Mouse (Mus musculus) MEL (cell line): ENCODE results near the gene Otulinl. TPM values are rescaled to one million over a fixed set of nuclear protein-coding genes. Genes with fewer than 3 reads are reported as not detected.

Experiments
- DNase-seq: peaks from one replicate; pipeline ENCODE4 v3.0.0; 2011; ENCODE audit warnings: low read depth, low spot score
- H3K27ac ChIP-seq: 2 replicates; pipeline ENCODE4 v1.5.1; 2012; ENCODE audit warnings: low read depth, mild to moderate bottlenecking, control low read depth, low read length, moderate library complexity; ENCODE audit not compliant: control insufficient read depth
- H3K27me3 ChIP-seq, 2 experiments: fragments of 150-350 bp in 1 of 2; sonication (generic) in 1 of 2; 2 replicates each; pipeline ENCODE4 v1.6.1; 2012; ENCODE audit warnings: low read length in 2 of 2, mild to moderate bottlenecking in 2 of 2, improper control_type of control experiment in 1 of 2, moderate library complexity in 1 of 2; ENCODE audit not compliant: insufficient read depth in 2 of 2, control insufficient read depth in 1 of 2
- H3K36me3 ChIP-seq, 2 experiments: 2 replicates each; pipeline ENCODE4 v1.6.1; 2012 to 2014; ENCODE audit warnings: low read length in 2 of 2, improper control_type of control experiment in 1 of 2, inconsistent platforms in 1 of 2, mild to moderate bottlenecking in 1 of 2; ENCODE audit not compliant: insufficient read depth in 2 of 2, control insufficient read depth in 1 of 2
- H3K4me1 ChIP-seq, 2 experiments: fragments of 150-350 bp in 1 of 2; sonication (generic) in 1 of 2; 2 replicates each; pipeline ENCODE4 v1.6.1; 2012; ENCODE audit warnings: low read length in 2 of 2, improper control_type of control experiment in 1 of 2, mild to moderate bottlenecking in 1 of 2; ENCODE audit not compliant: insufficient read depth in 2 of 2, control insufficient read depth in 1 of 2
- H3K4me3 ChIP-seq, 2 experiments: fragments of 150-350 bp in 1 of 2; sonication (generic) in 1 of 2; 2 replicates each; pipeline ENCODE4 v1.5.1; 2012; ENCODE audit warnings: low read depth in 2 of 2, low read length in 2 of 2, mild to moderate bottlenecking in 2 of 2, moderate library complexity in 2 of 2, control low read depth in 1 of 2, improper control_type of control experiment in 1 of 2; ENCODE audit not compliant: control insufficient read depth in 1 of 2, insufficient read depth in 1 of 2
- H3K79me2 ChIP-seq: 2 replicates; pipeline ENCODE4 v1.6.1; 2012; ENCODE audit warnings: mild to moderate bottlenecking, low read length, moderate library complexity; ENCODE audit not compliant: control insufficient read depth, poor library complexity, insufficient read depth
- H3K9ac ChIP-seq: 2 replicates; pipeline ENCODE4 v1.6.1; 2012; ENCODE audit warnings: low read depth, mild to moderate bottlenecking, control low read depth, low read length, moderate library complexity; ENCODE audit not compliant: control insufficient read depth, poor library complexity, severe bottlenecking
- H3K9me3 ChIP-seq: fragments of 150-350 bp; sonication (generic); replicated peaks from 2 replicates; pipeline ENCODE4 v1.6.1; 2012; ENCODE audit warnings: mild to moderate bottlenecking, low read length, improper control_type of control experiment, moderate library complexity; ENCODE audit not compliant: insufficient read depth
- BHLHE40 ChIP-seq: IDR thresholded peaks from 2 replicates; pipeline ENCODE4 v1.6.1; 2012; ENCODE audit warnings: low read depth, mild to moderate bottlenecking, inconsistent platforms, low read length, improper control_type of control experiment, borderline replicate concordance
- CTCF ChIP-seq, 3 experiments: IDR thresholded peaks in 2 of 3; conservative IDR thresholded peaks in 1 of 3; 2 replicates each; pipeline ENCODE4 v1.5.1; 2011 to 2012; ENCODE audit warnings: low read length in 3 of 3, low read depth in 2 of 3, mild to moderate bottlenecking in 2 of 3, improper control_type of control experiment in 1 of 3, inconsistent platforms in 1 of 3, mixed read lengths in 1 of 3, moderate library complexity in 1 of 3; ENCODE audit not compliant: control insufficient read depth in 1 of 3, insufficient read depth in 1 of 3, poor library complexity in 1 of 3, severe bottlenecking in 1 of 3
- GABPA ChIP-seq: IDR thresholded peaks from 2 replicates; pipeline ENCODE4 v1.6.1; 2012; ENCODE audit warnings: low read depth, mild to moderate bottlenecking, inconsistent platforms, low read length, improper control_type of control experiment, moderate library complexity
- JUND ChIP-seq: IDR thresholded peaks from 2 replicates; pipeline ENCODE4 v1.6.1; 2011; ENCODE audit warnings: low read depth, mild to moderate bottlenecking, improper control_type of control experiment, low read length
- MAFK ChIP-seq: IDR thresholded peaks from 2 replicates; pipeline ENCODE4 v1.6.1; 2011; ENCODE audit warnings: low read depth, mild to moderate bottlenecking, low read length, improper control_type of control experiment, borderline replicate concordance
- MAZ ChIP-seq: IDR thresholded peaks from 2 replicates; pipeline ENCODE4 v1.6.1; 2012; ENCODE audit warnings: low read depth, mild to moderate bottlenecking, inconsistent platforms, low read length, improper control_type of control experiment
- MEF2A ChIP-seq: IDR thresholded peaks from 2 replicates; pipeline ENCODE4 v1.6.1; 2014; ENCODE audit warnings: low read depth, mild to moderate bottlenecking, inconsistent platforms, low read length, improper control_type of control experiment; ENCODE audit not compliant: poor library complexity, insufficient replicate concordance, severe bottlenecking; ENCODE audit errors: extremely low read depth
- MXI1 ChIP-seq: IDR thresholded peaks from 2 replicates; pipeline ENCODE4 v1.6.1; 2011; ENCODE audit warnings: mild to moderate bottlenecking, low read depth, low read length, improper control_type of control experiment
- MYB ChIP-seq: IDR thresholded peaks from 2 replicates; pipeline ENCODE4 v1.6.1; 2011; ENCODE audit warnings: mild to moderate bottlenecking, low read depth, low read length, improper control_type of control experiment
- MYC ChIP-seq: IDR thresholded peaks from 2 replicates; pipeline ENCODE4 v1.6.1; 2011; ENCODE audit warnings: low read depth, mild to moderate bottlenecking, low read length, improper control_type of control experiment, moderate library complexity
- NELFE ChIP-seq: IDR thresholded peaks from 2 replicates; pipeline ENCODE4 v1.6.1; 2011; ENCODE audit warnings: low read depth, low read length, improper control_type of control experiment
- POLR2A ChIP-seq, 2 experiments: IDR thresholded peaks; 2 replicates each; pipeline ENCODE4 v1.6.1; 2011 to 2012; ENCODE audit warnings: low read length in 2 of 2, mild to moderate bottlenecking in 2 of 2, control low read depth in 1 of 2, improper control_type of control experiment in 1 of 2, low read depth in 1 of 2, moderate library complexity in 1 of 2; ENCODE audit not compliant: control insufficient read depth in 1 of 2, insufficient read depth in 1 of 2, poor library complexity in 1 of 2
- RAD21 ChIP-seq: IDR thresholded peaks from 2 replicates; pipeline ENCODE4 v1.6.1; 2011; ENCODE audit warnings: mild to moderate bottlenecking, low read depth, low read length, improper control_type of control experiment
- RCOR1 ChIP-seq: IDR thresholded peaks from 2 replicates; pipeline ENCODE4 v1.6.1; 2012; ENCODE audit warnings: low read depth, mild to moderate bottlenecking, inconsistent platforms, low read length, improper control_type of control experiment
- SMC3 ChIP-seq: IDR thresholded peaks from 2 replicates; pipeline ENCODE4 v1.6.1; 2011; ENCODE audit warnings: low read depth, low read length, improper control_type of control experiment
- TAL1 ChIP-seq: IDR thresholded peaks from 2 replicates; pipeline ENCODE4 v1.6.1; 2012; ENCODE audit warnings: mild to moderate bottlenecking, inconsistent platforms, low read length, moderate library complexity, mixed read lengths
- TCF12 ChIP-seq: IDR thresholded peaks from 2 replicates; pipeline ENCODE4 v1.6.1; 2014; ENCODE audit warnings: low read depth, mild to moderate bottlenecking, inconsistent platforms, low read length, improper control_type of control experiment, moderate library complexity
- UBTF ChIP-seq: IDR thresholded peaks from 2 replicates; pipeline ENCODE4 v1.6.1; 2012; ENCODE audit warnings: low read depth, mild to moderate bottlenecking, inconsistent platforms, low read length, improper control_type of control experiment, moderate library complexity, borderline replicate concordance; ENCODE audit not compliant: insufficient read depth
- USF1 ChIP-seq: IDR thresholded peaks from 2 replicates; pipeline ENCODE4 v1.6.1; 2014; ENCODE audit warnings: low read depth, mild to moderate bottlenecking, inconsistent platforms, low read length, improper control_type of control experiment, moderate library complexity
- USF2 ChIP-seq, 2 experiments: IDR thresholded peaks; 2 replicates each; pipeline ENCODE4 v1.6.1; 2011 to 2012; ENCODE audit warnings: improper control_type of control experiment in 2 of 2, low read length in 2 of 2, borderline replicate concordance in 1 of 2, inconsistent platforms in 1 of 2, low read depth in 1 of 2, mild to moderate bottlenecking in 1 of 2; ENCODE audit not compliant: insufficient read depth in 1 of 2
- ZKSCAN1 ChIP-seq: IDR thresholded peaks from 2 replicates; pipeline ENCODE4 v1.6.1; 2012; ENCODE audit warnings: low read depth, mild to moderate bottlenecking, inconsistent platforms, low read length, improper control_type of control experiment, moderate library complexity
- ZMIZ1 ChIP-seq: IDR thresholded peaks from 2 replicates; pipeline ENCODE4 v1.6.1; 2012; ENCODE audit warnings: low read depth, mild to moderate bottlenecking, inconsistent platforms, low read length, improper control_type of control experiment, moderate library complexity
- polyA plus RNA-seq, 2 experiments: library from polyadenylated mRNA; stranded (reverse) in 1 of 2; unstranded in 1 of 2; fragments of >175 nt in 1 of 2; fragments of >200 nt in 1 of 2; gene quantifications; 2 replicates each; pipeline versions ENCODE4 v1.2.1 to v1.2.4; 2012; ENCODE audit warnings: low replicate concordance in 2 of 2, low read depth in 1 of 2; ENCODE audit not compliant: insufficient read length in 2 of 2, insufficient read depth in 1 of 2, missing spikeins in 1 of 2
- total RNA-seq: library from RNA; depleted of rRNA; stranded (reverse); fragments of 300-350 nt; gene quantifications from 2 replicates; pipeline ENCODE4 v1.2.3, GENCODE M21; 2012

The Otulinl gene
- total and polyA plus RNA-seq, 3 experiments: 0.14 to 0.50 TPM; not detected in 1

- no peak overlapping the region for H3K4me3 ChIP-seq
- H3K36me3 ChIP-seq: peaks cover 0 to 8% of the 10 kb centered on the region in 2 experiments; a peak in 2 of 4 replicates
- TF ChIP-seq UBTF (no peak), SMC3 (no peak), RAD21 (no peak), BHLHE40 (no peak)
- H3K4me1 ChIP-seq: peaks cover 10 to 18% of the 10 kb centered on the region in 2 experiments
- H3K27me3 ChIP-seq: no peaks in the 10 kb centered on the region
- H3K79me2 ChIP-seq: no peaks in the 10 kb centered on the region
- H3K27ac ChIP-seq: no peak overlapping the region
- no peak for DNase-seq
- no peak overlapping the region for H3K9ac ChIP-seq
- no peaks in the 10 kb centered on the region for H3K9me3 ChIP-seq
Observed at GRCm38 (mm10) chr15:27674041-27674440, 7.3 kb downstream of the Otulinl start.

DNA sequence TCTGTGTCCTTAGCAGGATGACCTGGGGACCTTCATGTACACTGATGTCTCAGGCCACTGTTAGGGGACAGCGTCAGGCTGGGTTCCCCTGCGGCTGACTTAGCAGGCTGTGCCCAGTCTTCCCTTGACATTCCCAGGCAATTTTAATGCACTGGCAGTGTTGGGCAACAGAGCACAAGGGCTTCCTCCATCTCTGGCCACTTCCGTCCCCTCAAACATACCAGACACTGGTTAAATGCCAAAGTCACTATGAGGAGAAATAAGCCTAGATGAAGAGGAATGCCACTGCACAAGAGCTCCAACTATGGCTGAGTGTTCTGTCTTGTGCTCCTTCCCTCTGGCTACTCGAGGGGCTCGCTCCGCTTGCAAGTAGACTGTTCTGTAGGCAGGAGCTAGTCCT, 8.2 kb downstream of the Otulinl start:
- Histone ChIP-seq H3K36me3 (peaks cover 0 to 13% of the 10 kb centered on the region in 2 experiments; a peak in 2 of 4 replicates), H3K9ac (no peak overlapping the region), H3K79me2 (no peaks in the 10 kb centered on the region), H3K27ac (no peak overlapping the region), H3K4me1 (peaks cover 14 to 21% of the 10 kb centered on the region in 2 experiments), H3K9me3 (no peaks in the 10 kb centered on the region), H3K27me3 (no peaks in the 10 kb centered on the region), H3K4me3 (no peak overlapping the region)
- DNase-seq: no peak
- no peak for TF ChIP-seq MAZ
- TF ChIP-seq POLR2A (IDR thresholded peaks at IDR 0.05; ENCODE audit: control insufficient read depth in 1 of 2, insufficient read depth in 1 of 2, low read depth in 1 of 2, low read length in 2 of 2, poor library complexity in 1 of 2): no peak
- no peak for TF ChIP-seq ZKSCAN1
- TF ChIP-seq ZMIZ1: no peak
- no peak for TF ChIP-seq USF1
- no peak for TF ChIP-seq RCOR1
- no peak for TF ChIP-seq MYC
- no peak for TF ChIP-seq MAFK
- no peak for TF ChIP-seq MXI1
- no peak for TF ChIP-seq USF2 (IDR thresholded peaks at IDR 0.05; ENCODE audit: borderline replicate concordance in 1 of 2, insufficient read depth in 1 of 2, low read depth in 1 of 2, low read length in 2 of 2)
- TF ChIP-seq, all 39 proteins: peak for 0

DNA sequence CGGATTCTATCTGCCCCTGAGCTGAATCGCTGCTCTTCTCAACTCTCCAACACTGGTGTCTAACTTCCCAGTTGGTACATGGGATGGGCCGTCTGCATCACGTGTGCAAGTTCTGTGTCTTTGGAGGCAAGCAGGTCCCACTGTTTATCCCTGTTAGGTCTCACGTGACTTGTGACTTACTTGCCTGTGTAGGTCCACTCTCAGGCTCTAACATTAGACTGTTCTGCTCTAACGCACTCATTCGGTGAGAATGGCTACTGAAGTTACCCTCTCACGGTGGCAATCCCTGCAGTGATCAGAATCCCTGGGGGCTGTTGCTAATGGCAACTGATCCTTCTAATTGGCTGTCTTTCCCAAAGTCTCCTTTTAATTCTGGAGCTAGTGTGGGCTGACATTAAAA, 9.1 kb downstream of the Otulinl start:
- TF ChIP-seq MAZ (0 out of 2 replicates have a peak, but pooled peaks have one; percentile 5), CTCF (IDR thresholded peaks at IDR 0.05 in 2 of 3, conservative IDR thresholded peaks at IDR 0.05 in 1 of 3; ENCODE audit: control insufficient read depth in 1 of 3, insufficient read depth in 1 of 3, low read depth in 2 of 3, low read length in 3 of 3, poor library complexity in 1 of 3, severe bottlenecking in 1 of 3) (no peak), USF1 (peak; percentile 15; the same call in 1 of the 2 replicates), TCF12 (no peak), MYB (no peak), MEF2A (no peak), UBTF (no peak), NELFE (no peak), JUND (no peak), GABPA (no peak), TAL1 (no peak), MXI1 (no peak)
- TF ChIP-seq, all 39 proteins: peak for 2
- no peak overlapping the region for H3K4me3 ChIP-seq
- peaks cover 22 to 28% of the 10 kb centered on the region in 2 experiments for H3K4me1 ChIP-seq
- H3K27ac ChIP-seq: peak overlapping the region; percentile 15; the same call in 1 of the 2 replicates
- no peaks in the 10 kb centered on the region for H3K9me3 ChIP-seq
- no peaks in the 10 kb centered on the region for H3K27me3 ChIP-seq
- H3K36me3 ChIP-seq: peaks cover 0 to 21% of the 10 kb centered on the region in 2 experiments; a peak in 2 of 4 replicates
- no peak for DNase-seq
- H3K79me2 ChIP-seq: no peaks in the 10 kb centered on the region
- H3K9ac ChIP-seq: no peak overlapping the region
